Mouse (Mus musculus) G1E (cell line): ENCODE data around the gene Mpc2. TPM values are rescaled to one million over a fixed set of nuclear protein-coding genes. Genes with fewer than 3 reads are reported as not detected.

ENCODE experiments used
- ATAC-seq: 2 replicates; pipeline ENCODE4 v1.8.0; 2016; ENCODE audit warnings: mild to moderate bottlenecking; ENCODE audit not compliant: insufficient number of reproducible peaks, poor library complexity, low FRiP score, severe bottlenecking; ENCODE audit errors: extremely low read depth
- DNase-seq: peaks from one replicate; pipeline ENCODE4 v3.0.0; 2012; ENCODE audit warnings: low spot score
- H3K27me3 ChIP-seq: 2 replicates; pipeline ENCODE4 v1.6.1; 2012; ENCODE audit warnings: mild to moderate bottlenecking, low read length, inconsistent platforms; ENCODE audit not compliant: insufficient read depth
- H3K36me3 ChIP-seq: replicated peaks from 2 replicates; pipeline ENCODE3; 2012; ENCODE audit warnings: mild to moderate bottlenecking, inconsistent platforms
- H3K4me1 ChIP-seq: 2 replicates; pipeline ENCODE4 v1.6.1; 2012; ENCODE audit warnings: low read depth, low read length, inconsistent platforms, mixed read lengths; ENCODE audit not compliant: insufficient read depth
- H3K4me3 ChIP-seq: 2 replicates; pipeline ENCODE4 v1.5.1; 2012; ENCODE audit warnings: low read depth, mild to moderate bottlenecking, inconsistent platforms, low read length, moderate library complexity, mixed read lengths
- H3K9me3 ChIP-seq: replicated peaks from 2 replicates; pipeline ENCODE4 v1.6.1; 2012; ENCODE audit warnings: inconsistent platforms
- CTCF ChIP-seq: IDR thresholded peaks from 2 replicates; pipeline ENCODE4 v1.5.1; 2012; ENCODE audit warnings: low read depth, low read length, inconsistent platforms, mixed read lengths
- GATA1 ChIP-seq: IDR thresholded peaks from 2 replicates; pipeline ENCODE4 v1.6.1; 2012; ENCODE audit warnings: borderline replicate concordance, low read length, inconsistent platforms, mixed read lengths
- GATA2 ChIP-seq: IDR thresholded peaks from 2 replicates; pipeline ENCODE4 v1.6.1; 2012; ENCODE audit warnings: low read depth, low read length, inconsistent platforms, borderline replicate concordance
- POLR2AphosphoS5 ChIP-seq: IDR thresholded peaks from 2 replicates; pipeline ENCODE4 v1.6.1; 2012; ENCODE audit warnings: low read depth, low read length, inconsistent platforms; ENCODE audit not compliant: insufficient replicate concordance
- TAL1 ChIP-seq: conservative IDR thresholded peaks from 2 replicates; pipeline ENCODE4 v1.6.1; 2012; ENCODE audit warnings: low read depth, low read length, inconsistent platforms, mixed read lengths
- polyA plus RNA-seq: library from polyadenylated mRNA; stranded (reverse); fragments of >175 nt; gene quantifications from 2 replicates; pipeline ENCODE4 v1.2.3, GENCODE M21; 2012
- total RNA-seq, 2 experiments: library from RNA; stranded (forward) in 1 of 2; stranded (reverse) in 1 of 2; fragments of 200-1000 nt in 1 of 2; fragments of >200 nt in 1 of 2; fragmentation: Nextera tagmentation in 1 of 2; gene quantifications; 2 replicates each; pipeline ENCODE4 v1.2.3; 2014 to 2017

Mpc2 gene
- total and polyA plus RNA-seq, 3 experiments, result 37.6 to 126 (median 67.1) TPM

- Histone ChIP-seq H3K36me3 (peaks cover 6% of the 10 kb centered on the region), H3K4me1 (peaks cover 12% of the 10 kb centered on the region), H3K27me3 (no peaks in the 10 kb centered on the region), H3K9me3 (no peaks in the 10 kb centered on the region), H3K4me3 (no peak overlapping the region)
- TF ChIP-seq GATA2 (no peak), POLR2AphosphoS5 (no peak), TAL1 (no peak), CTCF (no peak), GATA1 (no peak)
- no peak for DNase-seq
- ATAC-seq, result no peak
Measured at GRCm38 (mm10) chr1:165464574-165464973, 4.1 kb downstream of the Mpc2 start.

GRCm38 (mm10) chr1:165468971-165469370, 8.5 kb downstream of the Mpc2 start:
- TF ChIP-seq GATA2 (no peak), TAL1 (no peak), POLR2AphosphoS5 (no peak), GATA1 (no peak), CTCF (no peak)
- Histone ChIP-seq H3K9me3 (no peaks in the 10 kb centered on the region), H3K4me1 (peaks cover 22% of the 10 kb centered on the region), H3K36me3 (peaks cover 11% of the 10 kb centered on the region), H3K4me3 (no peak overlapping the region), H3K27me3 (no peaks in the 10 kb centered on the region)
- ATAC-seq (no peak), DNase-seq (no peak)

DNA sequence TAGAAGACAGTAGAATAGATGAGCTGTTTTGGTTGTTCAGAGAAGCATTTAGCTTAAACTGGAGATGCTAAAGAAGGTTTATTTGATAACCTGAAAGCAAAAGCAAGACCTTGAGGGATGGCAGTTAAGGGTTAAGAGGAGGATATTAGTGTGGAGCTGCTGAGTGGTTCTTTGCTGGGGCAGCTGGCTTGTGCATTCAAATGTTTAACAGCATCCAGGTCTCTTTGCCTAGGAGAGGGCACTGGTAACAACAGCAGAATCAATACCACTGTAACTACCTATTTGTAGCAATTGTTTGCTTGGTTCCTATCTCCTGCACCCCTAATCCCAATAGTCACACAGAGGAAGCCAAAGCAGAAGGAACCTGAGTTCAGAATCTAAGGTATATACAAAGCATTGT, 9.3 kb downstream of the Mpc2 start:
- Histone ChIP-seq H3K9me3 (no peaks in the 10 kb centered on the region), H3K4me1 (peaks cover 22% of the 10 kb centered on the region), H3K4me3 (no peak overlapping the region), H3K36me3 (peaks cover 13% of the 10 kb centered on the region), H3K27me3 (no peaks in the 10 kb centered on the region)
- DNase-seq (no peak), ATAC-seq (no peak)
- TF ChIP-seq TAL1, result no peak
- TF ChIP-seq GATA1, result no peak
- TF ChIP-seq POLR2AphosphoS5, result no peak
- no peak for TF ChIP-seq GATA2
- TF ChIP-seq CTCF, result no peak

DNA sequence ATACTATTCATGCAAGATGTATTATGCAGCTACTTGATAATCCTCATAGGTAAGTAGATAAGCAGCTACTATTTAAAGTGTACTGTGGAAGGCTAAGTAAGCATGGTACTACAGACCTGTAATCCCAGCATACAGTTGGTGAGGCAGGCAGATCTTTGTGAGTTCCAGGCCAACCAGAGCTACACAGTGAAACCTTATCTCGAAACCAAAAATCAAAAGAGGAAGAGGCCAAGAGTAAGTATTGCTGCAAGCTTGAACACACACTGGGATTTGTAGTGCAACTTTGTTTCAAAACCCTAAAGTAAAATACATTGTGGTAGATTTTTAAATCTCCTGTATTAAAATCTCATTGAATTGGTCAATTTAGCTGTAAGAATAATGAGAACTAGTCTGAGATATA, 11.1 kb downstream of the Mpc2 start:
- no peak for DNase-seq
- peaks cover 22% of the 10 kb centered on the region for H3K4me1 ChIP-seq
- H3K9me3 ChIP-seq, result no peaks in the 10 kb centered on the region
- peaks cover 18% of the 10 kb centered on the region for H3K36me3 ChIP-seq
- no peak overlapping the region for H3K4me3 ChIP-seq
- no peak for ATAC-seq
- TF ChIP-seq POLR2AphosphoS5 (no peak), GATA2 (no peak), CTCF (no peak), TAL1 (no peak)
- no peaks in the 10 kb centered on the region for H3K27me3 ChIP-seq

GRCm38 (mm10) chr1:165484688-165485233, 24.3 kb downstream of the Mpc2 start, which contains the start of gene Adcy10:
TSS of gene Adcy10 (plus strand) at chr1:165485183.
- DNase-seq, result no peak
- H3K36me3 ChIP-seq, result peaks cover 34% of the 10 kb centered on the region
- H3K4me3 ChIP-seq, result no peak within 1 kb of the TSS
- 0 out of 2 replicates have a peak, but pooled peaks cover 3% of the 10 kb centered on the region for H3K4me1 ChIP-seq
- ATAC-seq, result no peak
- TF ChIP-seq CTCF (no peak), GATA2 (no peak), GATA1 (no peak), TAL1 (no peak), POLR2AphosphoS5 (no peak)
- no peaks in the 10 kb centered on the region for H3K9me3 ChIP-seq
- no peaks in the 10 kb centered on the region for H3K27me3 ChIP-seq

- Histone ChIP-seq H3K36me3 (peaks cover 23% of the 10 kb centered on the region), H3K9me3 (no peaks in the 10 kb centered on the region), H3K4me1 (0 out of 2 replicates have a peak, but pooled peaks cover 3% of the 10 kb centered on the region), H3K4me3 (no peak overlapping the region), H3K27me3 (no peaks in the 10 kb centered on the region)
- DNase-seq (no peak), ATAC-seq (no peak)
- no peak for TF ChIP-seq TAL1
- TF ChIP-seq CTCF, result no peak
- TF ChIP-seq GATA1, result no peak
Measured at GRCm38 (mm10) chr1:165486108-165486507, 25.7 kb downstream of the Mpc2 start.

- H3K4me1 ChIP-seq, result 0 out of 2 replicates have a peak, but pooled peaks cover 3% of the 10 kb centered on the region
- no peak for ATAC-seq
- no peaks in the 10 kb centered on the region for H3K9me3 ChIP-seq
- no peak for DNase-seq
- 0 out of 2 replicates have a peak, but pooled peaks cover 2% of the 10 kb centered on the region for H3K27me3 ChIP-seq
- H3K4me3 ChIP-seq, result no peak overlapping the region
- TF ChIP-seq POLR2AphosphoS5 (no peak), TAL1 (no peak), GATA1 (no peak), GATA2 (no peak), CTCF (no peak)
- H3K36me3 ChIP-seq, result peaks cover 3% of the 10 kb centered on the region
Measured at GRCm38 (mm10) chr1:165489197-165489596, 28.8 kb downstream of the Mpc2 start.
